Mouse (Mus musculus) cerebellum, postnatal 14 days (tissue): ENCODE results near the gene Tnni3.
"Not testable (repeated sequence)": the region's sequence is repeated elsewhere in the genome, so short reads cannot be mapped to it uniquely, and the experiment has no call there.

Source experiments
- DNase-seq, 2 experiments: peaks; one replicate each; pipeline ENCODE4 v3.0.0; 2021; ENCODE audit warnings: mixed read lengths in 2 of 2

Tnni3 gene

DNA sequence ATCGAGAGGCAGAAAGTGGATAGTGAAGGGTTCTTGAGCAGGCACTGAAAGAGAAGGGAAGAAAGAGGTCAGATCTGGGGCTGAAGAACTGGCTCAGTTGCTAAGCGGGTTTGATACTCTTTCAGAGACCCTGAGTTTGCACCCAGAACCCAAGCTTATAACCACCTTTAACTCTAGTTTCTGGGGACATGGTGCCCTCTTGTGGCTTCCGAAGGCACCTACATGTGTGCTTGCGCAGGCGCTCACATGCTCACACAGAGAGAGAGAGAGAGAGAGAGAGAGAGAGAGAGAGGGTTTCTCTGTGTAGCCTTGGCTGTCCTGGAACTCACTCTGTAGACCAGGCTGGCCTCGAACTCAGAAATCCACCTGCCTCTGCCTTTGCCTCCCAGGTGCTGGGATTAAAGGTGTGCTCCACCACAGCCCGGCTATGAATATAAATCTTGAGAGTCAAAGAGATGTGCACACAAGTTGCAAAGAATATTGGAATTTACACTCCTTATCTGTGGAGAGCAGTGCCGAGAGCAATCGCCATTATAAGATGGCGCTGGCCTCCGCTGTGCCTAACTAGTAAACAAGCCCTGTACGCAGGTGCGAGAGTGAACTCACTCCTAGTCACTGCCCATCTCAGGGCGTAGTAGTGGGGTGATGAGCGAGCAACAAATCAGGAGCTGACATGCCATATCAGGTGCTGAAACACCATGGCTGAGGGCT lies at the start of gene Tnni3:
Gene Tnni3, minus strand, starts transcription at position 18 of the 711 bp plus-strand sequence.
- peak; percentile 52 to 71 for DNase-seq

- DNase-seq: not testable (repeated sequence)
Observed at GRCm38 (mm10) chr7:4572361-4572760, 48.3 kb upstream of the Tnni3 start.

DNA sequence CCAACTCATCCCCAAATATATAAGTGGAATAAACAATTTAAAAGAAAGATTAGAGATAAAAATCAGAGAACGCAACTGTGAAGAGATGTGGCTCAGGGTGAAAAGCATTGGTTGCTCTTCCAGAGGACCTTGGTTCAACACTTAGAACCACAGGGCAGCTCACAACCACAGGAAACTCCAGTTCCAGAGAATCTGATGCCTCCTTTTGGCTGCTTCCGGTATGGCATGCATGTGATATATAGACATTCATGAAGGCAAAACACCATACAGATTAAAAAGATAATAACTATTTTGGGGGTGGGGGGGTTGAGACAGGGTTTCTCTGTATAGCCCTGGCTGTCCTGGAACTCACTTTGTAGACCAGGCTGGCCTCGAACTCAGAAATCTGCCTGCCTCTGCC lies 38.6 kb upstream of the Tnni3 start:
- DNase-seq: no peak

DNA sequence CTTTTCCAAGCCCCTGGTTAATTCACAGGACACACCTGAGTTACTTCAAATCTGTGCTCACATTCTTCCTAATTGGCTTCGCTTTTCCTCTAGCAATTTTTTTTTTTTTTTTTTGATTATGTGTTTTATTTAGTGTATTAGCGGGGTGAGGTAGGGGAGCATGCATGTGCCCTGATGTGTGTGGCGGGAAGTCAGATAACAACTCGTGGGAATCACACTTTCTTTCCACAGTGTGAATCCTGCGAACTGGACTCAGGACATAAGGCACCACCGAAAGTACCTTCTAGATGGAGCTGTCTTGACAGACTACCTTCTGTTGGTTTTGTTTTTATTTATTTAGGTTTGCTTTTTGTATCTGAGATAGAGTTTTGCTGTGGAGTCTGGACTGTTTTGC lies 33.1 kb upstream of the Tnni3 start:
- no peak for DNase-seq

- peak; percentile 88 to 90 for DNase-seq
Observed at GRCm38 (mm10) chr7:4556256-4557166, 32.5 kb upstream of the Tnni3 start.

GRCm38 (mm10) chr7:4547221-4547641 lies 23.2 kb upstream of the Tnni3 start, which contains the start of gene Syt5:
Syt5 (minus strand) TSS chr7:4547541.
- DNase-seq: peak; percentile 73 to 78

- DNase-seq: peak; percentile 94 to 95
Observed at GRCm38 (mm10) chr7:4546591-4547131, 22.6 kb upstream of the Tnni3 start.

DNA sequence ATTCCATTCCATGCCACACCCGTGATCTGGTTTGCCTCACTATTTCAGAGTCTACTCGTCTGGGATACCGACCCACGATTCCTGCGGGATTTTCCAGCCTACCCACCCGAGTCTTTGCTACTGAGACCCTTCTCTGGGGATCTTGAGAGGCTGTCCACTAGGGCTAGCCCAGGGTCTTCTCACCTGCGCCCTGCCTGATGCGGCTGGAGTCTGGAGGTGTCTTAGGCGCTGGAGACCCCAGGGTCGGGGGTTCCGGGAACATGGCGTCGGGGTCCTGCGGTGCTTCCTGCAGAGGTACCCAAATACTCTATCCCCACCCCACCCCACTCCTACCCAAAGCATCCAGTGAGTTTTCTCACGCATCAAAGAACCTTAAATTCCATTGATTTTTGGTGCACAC lies 22.0 kb upstream of the Tnni3 start:
- DNase-seq: no peak

- DNase-seq: no peak
Observed at GRCm38 (mm10) chr7:4542013-4542412, 18.0 kb upstream of the Tnni3 start.

- no peak for DNase-seq
Observed at GRCm38 (mm10) chr7:4541344-4541743, 17.3 kb upstream of the Tnni3 start.

- no peak for DNase-seq
Observed at GRCm38 (mm10) chr7:4539019-4539418, 15.0 kb upstream of the Tnni3 start.

DNA sequence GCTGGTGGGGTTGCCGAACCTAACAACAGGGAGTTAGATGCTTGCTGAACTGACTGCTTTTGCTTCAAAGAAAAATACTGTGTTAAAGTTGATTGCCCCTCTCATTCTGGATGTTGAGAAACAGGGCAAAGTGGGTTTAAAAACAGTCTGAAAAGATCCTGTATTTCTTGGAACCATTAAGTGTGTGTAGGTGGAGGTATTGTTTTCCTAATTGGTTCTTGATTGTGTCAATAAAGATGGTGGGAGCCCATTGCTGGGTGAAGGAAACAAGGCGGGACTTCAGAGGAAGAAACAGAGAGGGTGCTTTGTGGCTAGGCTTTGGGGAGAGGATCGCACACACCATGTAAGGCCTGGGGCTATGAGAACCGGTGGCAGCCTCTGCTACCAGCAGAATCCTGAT lies 13.2 kb upstream of the Tnni3 start:
- DNase-seq: no peak

DNA sequence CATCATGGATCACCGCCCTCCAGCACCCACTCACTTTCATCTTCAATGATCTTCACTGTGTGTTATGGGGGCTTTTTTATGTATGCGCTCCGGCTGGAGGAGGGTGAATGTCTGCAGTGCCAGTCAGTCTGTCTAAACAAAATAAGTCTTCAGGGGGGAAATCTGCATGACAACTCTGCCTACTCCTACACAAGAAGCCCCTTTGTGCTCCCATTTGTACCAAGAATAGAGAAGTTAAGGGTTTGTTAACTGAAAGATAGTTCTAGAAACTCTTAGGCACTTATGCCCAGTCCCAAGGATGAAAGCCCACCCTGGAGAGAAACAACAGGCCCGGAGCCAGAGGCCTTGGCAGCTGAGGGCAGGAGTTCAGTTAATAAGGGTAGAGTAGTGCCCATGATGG lies 12.3 kb upstream of the Tnni3 start:
- no peak for DNase-seq

DNA sequence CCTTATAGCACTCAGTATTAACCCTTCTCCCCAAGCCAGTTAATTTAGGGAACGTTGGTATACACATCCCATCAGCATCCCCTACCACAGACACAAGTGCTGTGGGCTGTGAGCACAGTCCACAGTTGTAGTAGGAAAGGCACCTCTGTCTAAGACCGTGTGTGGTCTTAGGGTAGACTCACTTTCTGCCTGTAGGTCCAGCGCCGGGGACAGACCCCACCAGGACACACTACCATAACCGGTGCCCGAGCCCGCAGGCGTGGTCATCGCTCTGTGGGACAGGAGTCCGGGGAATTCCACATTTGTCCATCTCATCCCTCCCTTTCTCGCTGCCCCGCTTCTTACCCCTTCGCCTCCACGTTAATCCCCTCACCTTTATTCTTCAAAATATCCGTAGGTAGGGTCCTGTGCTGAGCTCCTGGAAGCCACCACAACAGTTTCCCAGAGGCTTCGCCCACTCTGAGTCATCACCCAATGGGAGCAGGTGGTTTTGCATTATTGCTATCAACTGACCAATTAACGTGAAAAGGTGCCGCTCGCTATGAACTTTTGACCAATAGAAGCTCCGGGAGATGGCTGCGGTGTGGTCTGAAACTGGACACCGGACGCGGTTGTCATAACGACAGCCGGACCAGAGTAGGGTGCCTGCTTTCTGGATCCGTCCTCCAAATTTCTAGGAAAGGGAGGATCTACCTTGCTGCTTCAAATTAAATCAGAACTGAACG lies 8.1 kb upstream of the Tnni3 start, which contains the start of gene Dnaaf3:
Gene Dnaaf3, minus strand, starts transcription at position 449 of the 725 bp plus-strand sequence.
- peak; percentile 33 to 37 for DNase-seq

GRCm38 (mm10) chr7:4530166-4530565 lies 6.1 kb upstream of the Tnni3 start:
- DNase-seq: not testable (repeated sequence)

GRCm38 (mm10) chr7:4527302-4527689 lies 3.3 kb upstream of the Tnni3 start:
- no peak for DNase-seq

GRCm38 (mm10) chr7:4526341-4527301 lies 2.6 kb upstream of the Tnni3 start:
- peak; percentile 77 to 85 for DNase-seq

GRCm38 (mm10) chr7:4523205-4524130 lies 561 bp downstream of the Tnni3 start:
- no peak for DNase-seq

- no peak for DNase-seq
Observed at GRCm38 (mm10) chr7:4522292-4522691, 1.7 kb downstream of the Tnni3 start.
